Mouse (Mus musculus) olfactory bulb, adult 2 months (tissue): ENCODE measurements at regions not wholly inside any gene's neighbourhood (a gene's known extent, or its start where the extent isn't known, plus 50 kb on each side); places are given as distances from the start of the nearest gene placed in this dataset.

Experiments
- H3K27ac ChIP-seq: fragments of 200-500 bp; 2 replicates; pipeline ENCODE4 v1.5.1; 2012; ENCODE audit warnings: low read depth, low read length; ENCODE audit not compliant: insufficient read depth
- H3K4me1 ChIP-seq: fragments of 200-500 bp; 2 replicates; pipeline ENCODE4 v1.6.1; 2012; ENCODE audit warnings: low read length; ENCODE audit not compliant: control insufficient read depth, insufficient read depth
- H3K4me3 ChIP-seq: fragments of 200-500 bp; 2 replicates; pipeline ENCODE4 v1.5.1; 2012; ENCODE audit warnings: mild to moderate bottlenecking, low read depth, low read length, moderate library complexity; ENCODE audit not compliant: insufficient read depth
- CTCF ChIP-seq: fragments of 200-500 bp; IDR thresholded peaks from 2 replicates; pipeline ENCODE4 v1.5.1; 2012; ENCODE audit warnings: low read depth, mild to moderate bottlenecking, low read length, moderate library complexity; ENCODE audit not compliant: insufficient read depth
- POLR2A ChIP-seq: fragments of 200-500 bp; IDR thresholded peaks from 2 replicates; pipeline ENCODE4 v1.6.1; 2012; ENCODE audit warnings: mild to moderate bottlenecking, low read depth, low read length, moderate library complexity; ENCODE audit not compliant: insufficient read depth
- WGBS: fragments of 180-500 bp; shearing (Covaris S2); methylation state at CpG from one replicate; pipeline ENCODE4 v1.1.7; 2018; 5-methylcytosine and 5-hydroxymethylcytosine counted together

- no peaks in the 10 kb centered on the region for H3K4me1 ChIP-seq
- WGBS = 96% methylated on average over 9 of the region's 9 CpGs
- TF ChIP-seq CTCF (no peak), POLR2A (no peak)
- no peak overlapping the region for H3K27ac ChIP-seq
- no peak overlapping the region for H3K4me3 ChIP-seq
Observed at GRCm38 (mm10) chr8:103502991-103503767, 598.2 kb upstream of the Cdh5 start.

GRCm38 (mm10) chr8:103506334-103506733 lies 595.1 kb upstream of the Cdh5 start:
- Histone ChIP-seq H3K4me1 (no peaks in the 10 kb centered on the region), H3K27ac (no peak overlapping the region), H3K4me3 (no peak overlapping the region)
- TF ChIP-seq CTCF (no peak), POLR2A (no peak)
- WGBS = 64% methylated on average over 6 of the region's 6 CpGs

- 48% methylated on average over 5 of the region's 5 CpGs for WGBS
- no peak overlapping the region for H3K27ac ChIP-seq
- TF ChIP-seq POLR2A (no peak), CTCF (no peak)
- H3K4me3 ChIP-seq = no peak overlapping the region
- no peaks in the 10 kb centered on the region for H3K4me1 ChIP-seq
Observed at GRCm38 (mm10) chr8:103507068-103507467, 594.4 kb upstream of the Cdh5 start.

GRCm38 (mm10) chr8:103520141-103520866 lies 581.1 kb upstream of the Cdh5 start:
- TF ChIP-seq POLR2A (no peak), CTCF (no peak)
- 76% methylated on average over 4 of the region's 4 CpGs for whole genome bisulfite sequencing
- Histone ChIP-seq H3K4me1 (no peaks in the 10 kb centered on the region), H3K4me3 (no peak overlapping the region), H3K27ac (no peak overlapping the region)

- TF ChIP-seq POLR2A (no peak), CTCF (no peak)
- Histone ChIP-seq H3K4me3 (no peak overlapping the region), H3K4me1 (no peaks in the 10 kb centered on the region), H3K27ac (no peak overlapping the region)
- 90% methylated on average over 4 of the region's 4 CpGs for WGBS
Observed at GRCm38 (mm10) chr8:103530903-103531302, 570.5 kb upstream of the Cdh5 start.

GRCm38 (mm10) chr8:103534971-103535370 lies 566.5 kb upstream of the Cdh5 start:
- Histone ChIP-seq H3K27ac (no peak overlapping the region), H3K4me3 (no peak overlapping the region), H3K4me1 (no peaks in the 10 kb centered on the region)
- WGBS = 82% methylated on average over 4 of the region's 4 CpGs
- no peak for TF ChIP-seq POLR2A
- TF ChIP-seq CTCF = no peak

- 49% methylated on average over 2 of the region's 2 CpGs for WGBS
- H3K4me1 ChIP-seq = no peaks in the 10 kb centered on the region
- H3K4me3 ChIP-seq = no peak overlapping the region
- no peak for TF ChIP-seq CTCF
- no peak for TF ChIP-seq POLR2A
- no peak overlapping the region for H3K27ac ChIP-seq
Observed at GRCm38 (mm10) chr8:103536856-103537255, 564.6 kb upstream of the Cdh5 start.

- no peak for TF ChIP-seq CTCF
- TF ChIP-seq POLR2A = no peak
- no peak overlapping the region for H3K4me3 ChIP-seq
- H3K4me1 ChIP-seq = no peaks in the 10 kb centered on the region
- WGBS = 85% methylated on average over 2 of the region's 2 CpGs
- H3K27ac ChIP-seq = no peak overlapping the region
Observed at GRCm38 (mm10) chr8:103541954-103542353, 559.5 kb upstream of the Cdh5 start.

- Histone ChIP-seq H3K4me3 (no peak overlapping the region), H3K27ac (no peak overlapping the region), H3K4me1 (no peaks in the 10 kb centered on the region)
- TF ChIP-seq POLR2A = no peak
- TF ChIP-seq CTCF = no peak
- WGBS = 85% methylated on average over 8 of the region's 8 CpGs
Observed at GRCm38 (mm10) chr8:103551916-103552535, 549.4 kb upstream of the Cdh5 start.
